ENCODE assay signal across 25 mouse cellular contexts in genomic region chr7:143333604-143334003, GRCm38 (mm10).
A peak's percentile ranks its signal among the peaks of the same experiment; 100 is the strongest.
DNase-seq lines count a peak whose midpoint lies in the region; ATAC-seq lines count a peak whose summit lies in the region.
"Had no signal": no experiment of that assay in that cellular context is flagged by ENCODE, and none has a peak within 500 bp of the region (broad histone marks: within the 10 kb centered on the region; RNA-seq: fewer than 3 reads in every experiment).

No protein-coding gene starts in this region.

- H3K27ac ChIP-seq in heart, embryonic 10.5 days, result peak overlapping the region; percentile 73
- 0 out of 2 replicates have a peak overlapping the region, but pooled peaks have one; percentile 35 for H3K27ac ChIP-seq in kidney, embryonic 16.5 days (ENCODE audit: low read length)
- 0 out of 2 replicates have a peak overlapping the region, but pooled peaks have one; percentile 39 for H3K27ac ChIP-seq in neural tube, embryonic 11.5 days (ENCODE audit: low read depth, low read length)
- H3K27ac ChIP-seq in neural tube, embryonic 15.5 days (replicated peaks), result no peak overlapping the region
- H3K27ac ChIP-seq: forebrain, embryonic 12.5 days; hindbrain, embryonic 12.5 days; limb, embryonic 12.5 days; liver, embryonic 12.5 days had no signal

- no peaks in the 10 kb centered on the region for H3K36me3 ChIP-seq in heart, embryonic 10.5 days
- no peaks in the 10 kb centered on the region for H3K36me3 ChIP-seq in kidney, embryonic 16.5 days (ENCODE audit: insufficient read depth, low read length)
- no peaks in the 10 kb centered on the region for H3K36me3 ChIP-seq in neural tube, embryonic 11.5 days (ENCODE audit: control insufficient read depth, insufficient read depth, low read length)
- no peaks in the 10 kb centered on the region for H3K36me3 ChIP-seq in neural tube, embryonic 15.5 days
- H3K36me3 ChIP-seq: forebrain, embryonic 12.5 days; hindbrain, embryonic 12.5 days; limb, embryonic 12.5 days; liver, embryonic 12.5 days; midbrain, embryonic 10.5 days had no signal

- no peaks in the 10 kb centered on the region for H3K9me3 ChIP-seq in heart, embryonic 10.5 days
- no peaks in the 10 kb centered on the region for H3K9me3 ChIP-seq in kidney, embryonic 16.5 days (ENCODE audit: low read length)
- H3K9me3 ChIP-seq in neural tube, embryonic 11.5 days (ENCODE audit: control insufficient read depth, low read length), result no peaks in the 10 kb centered on the region
- no peaks in the 10 kb centered on the region for H3K9me3 ChIP-seq in neural tube, embryonic 15.5 days (replicated peaks)
- H3K9me3 ChIP-seq: liver, embryonic 12.5 days had no signal

- H3K27me3 ChIP-seq in heart, embryonic 10.5 days (ENCODE audit: insufficient read depth, poor library complexity, severe bottlenecking), result peaks cover 5% of the 10 kb centered on the region; the same call in 1 of the 2 replicates
- no peaks in the 10 kb centered on the region for H3K27me3 ChIP-seq in kidney, embryonic 16.5 days (ENCODE audit: insufficient read depth, low read length)
- no peaks in the 10 kb centered on the region for H3K27me3 ChIP-seq in neural tube, embryonic 11.5 days (ENCODE audit: control insufficient read depth, insufficient read depth, low read length)
- H3K27me3 ChIP-seq in neural tube, embryonic 15.5 days (replicated peaks), result no peaks in the 10 kb centered on the region
- H3K27me3 ChIP-seq: hindbrain, embryonic 12.5 days had no signal

- H3K4me1 ChIP-seq in heart, embryonic 10.5 days, result peaks cover 13% of the 10 kb centered on the region
- H3K4me1 ChIP-seq in kidney, embryonic 16.5 days (ENCODE audit: insufficient read depth, low read length), result peaks cover 18% of the 10 kb centered on the region
- 0 out of 2 replicates have a peak, but pooled peaks cover 12% of the 10 kb centered on the region for H3K4me1 ChIP-seq in neural tube, embryonic 11.5 days (ENCODE audit: control insufficient read depth, insufficient read depth, low read length)
- H3K4me1 ChIP-seq in neural tube, embryonic 15.5 days, result peaks cover 22% of the 10 kb centered on the region
- H3K4me1 ChIP-seq: forebrain, embryonic 12.5 days had no signal

- 38% methylated on average over 4 of the region's 4 CpGs for WGBS in heart, embryonic 10.5 days
- WGBS in kidney, embryonic 16.5 days, result 21% methylated on average over 4 of the region's 4 CpGs
- WGBS in neural tube, embryonic 11.5 days, result 44% methylated on average over 4 of the region's 4 CpGs
- 39% methylated on average over 4 of the region's 4 CpGs for WGBS in neural tube, embryonic 15.5 days

- H3K4me3 ChIP-seq in heart, embryonic 10.5 days, result no peak overlapping the region
- H3K4me3 ChIP-seq in kidney, embryonic 16.5 days (ENCODE audit: low read length), result no peak overlapping the region
- no peak overlapping the region for H3K4me3 ChIP-seq in neural tube, embryonic 11.5 days (ENCODE audit: low read depth, low read length)
- H3K4me3 ChIP-seq in neural tube, embryonic 15.5 days (replicated peaks), result no peak overlapping the region
- H3K4me3 ChIP-seq: erythroblast, embryonic 14.5 days; forebrain, embryonic 12.5 days; hindbrain, embryonic 12.5 days; limb, embryonic 12.5 days; liver, embryonic 12.5 days; midbrain, embryonic 10.5 days; myocyte had no signal

- no peak overlapping the region for H3K4me2 ChIP-seq in kidney, embryonic 16.5 days (replicated peaks; ENCODE audit: low read depth, low read length)
- H3K4me2 ChIP-seq in neural tube, embryonic 11.5 days (ENCODE audit: low read depth), result no peak overlapping the region
- no peak overlapping the region for H3K4me2 ChIP-seq in neural tube, embryonic 15.5 days
- H3K4me2 ChIP-seq: forebrain, embryonic 12.5 days; hindbrain, embryonic 12.5 days; limb, embryonic 12.5 days; liver, embryonic 12.5 days had no signal

- H3K9ac ChIP-seq in kidney, embryonic 16.5 days (replicated peaks; ENCODE audit: low read length), result no peak overlapping the region
- H3K9ac ChIP-seq in neural tube, embryonic 11.5 days (ENCODE audit: low read length), result no peak overlapping the region
- H3K9ac ChIP-seq in neural tube, embryonic 15.5 days (replicated peaks), result no peak overlapping the region
- H3K9ac ChIP-seq: forebrain, embryonic 12.5 days; hindbrain, embryonic 12.5 days; limb, embryonic 12.5 days; liver, embryonic 12.5 days had no signal

- peak; percentile 68 for ATAC-seq in kidney, embryonic 16.5 days (ENCODE audit: low FRiP score, low TSS enrichment)
- ATAC-seq in neural tube, embryonic 11.5 days (ENCODE audit: insufficient read depth, low FRiP score, low TSS enrichment), result no peak
- no peak for ATAC-seq in neural tube, embryonic 15.5 days (ENCODE audit: low FRiP score)
- ATAC-seq: activated CD4-positive, CD25-positive, alpha-beta regulatory T cell, adult 4 months; liver, embryonic 12.5 days; midbrain, embryonic 16.5 days had no signal

- DNase-seq in heart, embryonic 10.5 days (ENCODE audit: low spot score), result no peak
- DNase-seq in heart, adult 18-20 months, result no peak
- no peak for DNase-seq in kidney, postnatal 10 days
- DNase-seq in neural tube, embryonic 11.5 days (ENCODE audit: low spot score), result no peak
- DNase-seq in frontal cortex, adult 2 months (ENCODE audit: extremely low spot score in 1 of 2, low spot score in 1 of 2), result no peak
- DNase-seq: adrenal gland, adult 8-10 months; cerebellum, adult 11-12 months; cerebellum, postnatal 10 days; gastrocnemius, postnatal 36 days; kidney, postnatal 36 days; layer of hippocampus, postnatal 36 days; lung, adult 2 months; right cerebral cortex, adult 18-20 months; thymus, postnatal 14 days had no signal
